Mouse (Mus musculus) forebrain, embryonic 13.5 days (tissue): ENCODE data around the gene Cabp1. TPM values are rescaled to one million over a fixed set of nuclear protein-coding genes. Genes with fewer than 3 reads are reported as not detected.

Experiments
- ATAC-seq: fragments of 200-750 bp; cut with Nextera tagmentation; 2 replicates; pipeline ENCODE4 v1.8.0; 2017
- H3K27ac ChIP-seq: fragments of 300-500 bp; sonication (generic); 2 replicates; pipeline ENCODE4 v1.5.1; 2015; ENCODE audit warnings: inconsistent platforms, mild to moderate bottlenecking, moderate library complexity
- H3K27me3 ChIP-seq: fragments of 300-500 bp; sonication (generic); 2 replicates; pipeline ENCODE4 v1.6.1; 2015; ENCODE audit warnings: mild to moderate bottlenecking, inconsistent platforms
- H3K36me3 ChIP-seq: fragments of 300-500 bp; sonication (generic); 2 replicates; pipeline ENCODE4 v1.6.1; 2015; ENCODE audit warnings: mild to moderate bottlenecking, inconsistent platforms; ENCODE audit not compliant: poor library complexity, severe bottlenecking
- H3K4me1 ChIP-seq: fragments of 300-500 bp; sonication (generic); 2 replicates; pipeline ENCODE4 v1.6.1; 2015; ENCODE audit warnings: inconsistent platforms
- H3K4me2 ChIP-seq: fragments of 300-500 bp; sonication (generic); 2 replicates; pipeline ENCODE4 v1.6.1; 2015; ENCODE audit warnings: inconsistent platforms, mild to moderate bottlenecking, moderate library complexity
- H3K4me3 ChIP-seq: fragments of 300-500 bp; sonication (generic); 2 replicates; pipeline ENCODE4 v1.5.1; 2015; ENCODE audit warnings: mild to moderate bottlenecking, inconsistent platforms
- H3K9ac ChIP-seq: fragments of 300-500 bp; sonication (generic); 2 replicates; pipeline ENCODE4 v1.6.1; 2015; ENCODE audit warnings: mild to moderate bottlenecking, inconsistent platforms
- H3K9me3 ChIP-seq: fragments of 300-500 bp; sonication (generic); replicated peaks from 2 replicates; pipeline ENCODE4 v1.6.1; 2016; ENCODE audit warnings: inconsistent platforms
- WGBS: fragments of 180-500 bp; shearing (Covaris S2); methylation state at CpG from one replicate; pipeline ENCODE4 v1.1.7; 2015; 5-methylcytosine and 5-hydroxymethylcytosine counted together
- polyA plus RNA-seq: library from polyadenylated mRNA; unstranded; fragments of >200 nt; fragmentation: Nextera tagmentation; extraction: Ambion mirVana; gene quantifications from 2 replicates; pipeline ENCODE4 v1.2.1, GENCODE M21; 2015

The Cabp1 gene
- polyA plus RNA-seq, 1 experiment from 2014 or later: 12.6 TPM

DNA sequence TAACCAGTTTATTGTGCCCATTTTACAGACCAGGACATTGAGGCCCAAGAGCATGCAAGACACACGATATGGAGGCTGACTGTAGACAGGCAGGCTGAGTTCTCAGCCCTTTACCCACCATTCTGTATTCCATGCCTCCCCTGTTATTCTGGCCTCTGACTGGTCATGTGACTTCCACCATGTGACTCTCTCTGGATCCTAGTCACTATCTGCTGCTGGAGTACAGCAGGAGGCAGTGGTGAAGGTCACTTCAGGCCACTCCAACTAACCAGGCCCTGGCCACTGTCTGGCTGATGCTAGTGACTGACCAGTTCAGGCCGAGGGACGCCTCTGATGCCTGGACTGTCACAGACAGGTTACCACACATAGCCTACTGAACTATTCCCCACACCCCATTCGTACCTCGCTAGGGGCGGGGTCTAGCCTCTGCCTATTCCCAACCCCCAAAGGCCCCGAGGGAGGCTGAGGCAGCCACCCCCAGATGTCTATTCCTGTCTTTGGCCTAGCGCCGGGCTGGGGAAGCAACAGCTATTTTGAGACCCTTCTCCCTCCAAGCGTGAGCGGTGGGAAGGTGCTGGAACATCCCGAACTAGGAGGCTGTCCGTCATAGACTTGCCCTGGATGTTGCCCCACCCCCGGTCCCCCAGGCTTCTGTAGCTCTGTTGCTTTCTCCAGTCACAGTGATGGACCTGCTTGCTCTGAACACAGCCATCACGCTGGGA, 36.8 kb upstream of the Cabp1 start:
- WGBS: 50% methylated on average over 15 of the region's 15 CpGs
- H3K4me3 ChIP-seq: no peak overlapping the region
- no peak overlapping the region for H3K9ac ChIP-seq
- no peaks in the 10 kb centered on the region for H3K36me3 ChIP-seq
- peaks cover 16% of the 10 kb centered on the region for H3K4me1 ChIP-seq
- no peak overlapping the region for H3K4me2 ChIP-seq
- H3K27me3 ChIP-seq: peaks cover 11% of the 10 kb centered on the region; the same call in 1 of the 2 replicates
- H3K27ac ChIP-seq: no peak overlapping the region
- no peaks in the 10 kb centered on the region for H3K9me3 ChIP-seq
- ATAC-seq: no peak

- H3K4me2 ChIP-seq: no peak overlapping the region
- WGBS: 76% methylated on average over 3 of the region's 3 CpGs
- H3K9me3 ChIP-seq: 0 out of 2 replicates have a peak, but pooled peaks cover 5% of the 10 kb centered on the region
- peaks cover 10% of the 10 kb centered on the region for H3K4me1 ChIP-seq
- no peak for ATAC-seq
- no peak overlapping the region for H3K4me3 ChIP-seq
- H3K36me3 ChIP-seq: no peaks in the 10 kb centered on the region
- H3K27me3 ChIP-seq: 0 out of 2 replicates have a peak, but pooled peaks cover 5% of the 10 kb centered on the region
- H3K27ac ChIP-seq: no peak overlapping the region
- no peak overlapping the region for H3K9ac ChIP-seq
Observed at GRCm38 (mm10) chr5:115222485-115222884, 28.3 kb upstream of the Cabp1 start.

GRCm38 (mm10) chr5:115220931-115221640, 26.9 kb upstream of the Cabp1 start:
- 38% methylated on average over 13 of the region's 13 CpGs for WGBS

DNA sequence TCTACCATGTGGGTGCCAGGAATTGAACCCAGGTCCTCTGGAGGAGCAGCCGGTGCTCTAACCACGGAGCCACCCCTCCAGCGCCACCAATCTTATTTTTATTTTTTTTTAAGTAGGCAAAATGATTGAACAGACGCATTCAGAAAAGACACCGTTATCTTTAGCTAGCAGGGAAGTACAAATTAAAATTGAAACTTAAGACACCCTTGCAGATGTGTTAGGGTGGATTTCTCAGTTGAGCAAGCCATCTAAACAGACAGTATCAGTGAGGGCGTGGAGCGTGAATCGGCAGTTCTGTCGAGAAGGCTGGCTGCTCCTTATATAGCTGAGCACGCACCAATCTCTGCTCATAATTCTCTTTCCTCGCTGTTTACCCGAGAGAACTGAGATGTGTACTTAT, 23.8 kb upstream of the Cabp1 start:
- Histone ChIP-seq H3K27ac (no peak overlapping the region), H3K4me2 (no peak overlapping the region), H3K9ac (no peak overlapping the region), H3K27me3 (peaks cover 13% of the 10 kb centered on the region; the same call in 1 of the 2 replicates), H3K4me1 (peaks cover 19% of the 10 kb centered on the region), H3K4me3 (no peak overlapping the region), H3K9me3 (0 out of 2 replicates have a peak, but pooled peaks cover 5% of the 10 kb centered on the region), H3K36me3 (no peaks in the 10 kb centered on the region)
- ATAC-seq: no peak
- WGBS: 93% methylated on average over 12 of the region's 12 CpGs

More at GRCm38 (mm10) chr5:115220931-115221640, 26.9 kb upstream of the Cabp1 start:
- Histone ChIP-seq H3K4me2 (no peak overlapping the region), H3K9me3 (0 out of 2 replicates have a peak, but pooled peaks cover 5% of the 10 kb centered on the region), H3K4me3 (no peak overlapping the region), H3K27me3 (peaks cover 8% of the 10 kb centered on the region; the same call in 1 of the 2 replicates), H3K36me3 (no peaks in the 10 kb centered on the region), H3K9ac (no peak overlapping the region), H3K4me1 (peaks cover 10% of the 10 kb centered on the region), H3K27ac (0 out of 2 replicates have a peak overlapping the region, but pooled peaks have one; percentile 10)
- no peak for ATAC-seq

GRCm38 (mm10) chr5:115215273-115216185, 21.3 kb upstream of the Cabp1 start:
- H3K4me3 ChIP-seq: peak overlapping the region; percentile 46
- ATAC-seq: peak; percentile 42; the same call in 1 of the 2 replicates
- H3K9me3 ChIP-seq: no peaks in the 10 kb centered on the region
- H3K36me3 ChIP-seq: no peaks in the 10 kb centered on the region
- H3K9ac ChIP-seq: peak overlapping the region; percentile 78
- H3K4me1 ChIP-seq: peaks cover 9% of the 10 kb centered on the region
- peaks cover 13% of the 10 kb centered on the region; the same call in 1 of the 2 replicates for H3K27me3 ChIP-seq
- peak overlapping the region; percentile 61 for H3K27ac ChIP-seq
- 9% methylated on average over 27 of the region's 27 CpGs for WGBS
- H3K4me2 ChIP-seq: peak overlapping the region; percentile 76

DNA sequence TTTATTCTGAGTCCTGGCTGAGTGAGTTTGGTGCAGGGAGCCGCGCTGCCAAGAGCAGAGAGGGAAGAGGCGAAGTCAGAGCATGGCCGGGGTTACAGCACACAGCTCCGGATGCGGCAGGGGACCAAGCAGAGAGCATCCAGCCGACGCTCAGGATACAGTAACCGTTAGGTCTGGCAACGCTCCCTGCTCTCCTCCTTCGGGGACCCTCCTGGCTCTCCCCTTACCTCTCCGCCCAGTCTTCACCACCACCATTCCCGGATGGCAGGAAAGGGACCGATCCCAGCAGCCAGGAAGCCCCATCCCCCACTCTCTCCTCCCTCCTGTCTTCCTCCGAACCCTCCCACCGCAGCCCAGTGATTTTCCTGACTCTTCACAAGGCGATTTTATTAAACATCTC, 20.7 kb upstream of the Cabp1 start:
- peak overlapping the region; percentile 76 for H3K4me2 ChIP-seq
- H3K4me3 ChIP-seq: peak overlapping the region; percentile 46
- H3K27me3 ChIP-seq: peaks cover 10% of the 10 kb centered on the region; the same call in 1 of the 2 replicates
- H3K4me1 ChIP-seq: peaks cover 8% of the 10 kb centered on the region
- no peaks in the 10 kb centered on the region for H3K36me3 ChIP-seq
- ATAC-seq: peak; percentile 78
- H3K9ac ChIP-seq: peak overlapping the region; percentile 78
- WGBS: 0% methylated on average over 16 of the region's 17 CpGs
- H3K9me3 ChIP-seq: no peaks in the 10 kb centered on the region
- peak overlapping the region; percentile 61 for H3K27ac ChIP-seq

DNA sequence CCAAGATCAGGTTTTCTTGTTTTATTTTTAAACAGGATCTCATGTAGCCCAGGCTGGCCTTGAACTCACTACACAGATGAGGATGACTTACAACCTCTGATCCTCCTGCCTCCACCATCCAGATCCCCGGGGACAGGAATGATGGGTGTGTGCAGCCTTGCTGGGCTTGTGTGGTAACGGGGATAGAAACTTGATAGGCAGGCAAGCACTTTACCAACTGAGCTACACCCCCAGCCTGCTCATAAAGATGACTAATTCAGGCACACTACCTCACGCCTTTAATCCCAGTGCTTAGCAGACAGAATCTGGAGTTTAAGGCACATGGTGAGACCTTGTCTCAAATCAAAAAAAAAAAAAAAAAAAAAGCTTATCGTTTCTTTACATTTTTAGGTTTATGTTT, 18.7 kb upstream of the Cabp1 start:
- Histone ChIP-seq H3K36me3 (no peaks in the 10 kb centered on the region), H3K9ac (no peak overlapping the region), H3K4me3 (no peak overlapping the region), H3K4me1 (peaks cover 13% of the 10 kb centered on the region), H3K27me3 (peaks cover 8% of the 10 kb centered on the region; the same call in 1 of the 2 replicates), H3K9me3 (no peaks in the 10 kb centered on the region), H3K27ac (no peak overlapping the region), H3K4me2 (no peak overlapping the region)
- 69% methylated on average over 4 of the region's 4 CpGs for WGBS
- no peak for ATAC-seq

DNA sequence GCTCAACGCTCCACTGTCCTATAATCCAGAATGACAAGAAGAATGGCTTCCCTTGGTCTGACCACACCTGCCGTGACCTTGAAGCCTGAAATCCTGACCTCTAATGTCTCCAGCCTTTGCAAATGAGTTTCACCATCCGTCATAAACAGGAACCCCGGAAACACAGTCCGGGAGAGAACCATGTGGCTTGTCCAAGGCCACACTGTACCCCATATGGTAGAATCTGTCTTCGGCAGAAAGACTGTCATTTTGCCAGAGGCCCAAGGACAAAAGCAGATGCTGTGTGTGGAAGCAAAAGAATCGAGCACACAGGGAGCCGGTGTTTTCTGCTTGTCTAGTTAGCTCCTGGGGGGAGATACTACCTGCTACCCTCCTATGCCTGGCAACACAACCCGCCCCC, 18.3 kb upstream of the Cabp1 start:
- H3K9ac ChIP-seq: no peak overlapping the region
- H3K27ac ChIP-seq: no peak overlapping the region
- WGBS: 78% methylated on average over 9 of the region's 9 CpGs
- no peak overlapping the region for H3K4me2 ChIP-seq
- no peak overlapping the region for H3K4me3 ChIP-seq
- peaks cover 8% of the 10 kb centered on the region; the same call in 1 of the 2 replicates for H3K27me3 ChIP-seq
- no peak for ATAC-seq
- peaks cover 13% of the 10 kb centered on the region for H3K4me1 ChIP-seq
- no peaks in the 10 kb centered on the region for H3K36me3 ChIP-seq
- H3K9me3 ChIP-seq: no peaks in the 10 kb centered on the region

GRCm38 (mm10) chr5:115210380-115210779, 16.2 kb upstream of the Cabp1 start:
- ATAC-seq: no peak
- H3K27me3 ChIP-seq: peaks cover 8% of the 10 kb centered on the region; the same call in 1 of the 2 replicates
- no peak overlapping the region for H3K4me3 ChIP-seq
- H3K27ac ChIP-seq: no peak overlapping the region
- no peak overlapping the region for H3K9ac ChIP-seq
- 11% methylated on average over 1 of the region's 1 CpGs for WGBS
- no peaks in the 10 kb centered on the region for H3K36me3 ChIP-seq
- H3K9me3 ChIP-seq: no peaks in the 10 kb centered on the region
- H3K4me1 ChIP-seq: peaks cover 7% of the 10 kb centered on the region
- H3K4me2 ChIP-seq: no peak overlapping the region

- peaks cover 22% of the 10 kb centered on the region for H3K4me1 ChIP-seq
- H3K36me3 ChIP-seq: no peaks in the 10 kb centered on the region
- H3K4me3 ChIP-seq: no peak overlapping the region
- H3K4me2 ChIP-seq: no peak overlapping the region
- H3K9me3 ChIP-seq: no peaks in the 10 kb centered on the region
- WGBS: 64% methylated on average over 5 of the region's 5 CpGs
- no peak overlapping the region for H3K9ac ChIP-seq
- ATAC-seq: no peak
- 0 out of 2 replicates have a peak, but pooled peaks cover 3% of the 10 kb centered on the region for H3K27me3 ChIP-seq
- H3K27ac ChIP-seq: no peak overlapping the region
Observed at GRCm38 (mm10) chr5:115208601-115209000, 14.4 kb upstream of the Cabp1 start.

DNA sequence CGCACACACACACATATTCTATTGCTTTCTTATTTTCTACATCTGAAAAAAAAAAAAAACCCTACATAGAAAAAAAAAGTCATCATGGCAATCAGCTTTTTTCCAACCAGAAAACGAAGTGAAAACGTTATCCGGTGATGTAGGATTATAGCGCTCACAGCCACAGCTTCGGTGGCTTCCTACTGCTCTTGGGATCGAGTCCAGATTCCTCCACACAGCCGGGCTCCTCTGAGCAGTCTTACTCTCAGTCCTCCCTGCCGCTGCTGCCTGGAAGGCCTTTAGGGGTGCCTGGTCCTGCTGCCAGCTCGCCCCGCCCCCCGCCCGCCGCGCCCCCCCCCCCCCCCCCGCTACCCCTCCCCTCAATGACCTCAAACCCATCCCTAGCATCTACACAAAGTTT, 13.7 kb upstream of the Cabp1 start:
- peaks cover 22% of the 10 kb centered on the region for H3K4me1 ChIP-seq
- no peak overlapping the region for H3K4me2 ChIP-seq
- no peak for ATAC-seq
- H3K9me3 ChIP-seq: no peaks in the 10 kb centered on the region
- no peak overlapping the region for H3K4me3 ChIP-seq
- H3K27ac ChIP-seq: no peak overlapping the region
- H3K27me3 ChIP-seq: 0 out of 2 replicates have a peak, but pooled peaks cover 3% of the 10 kb centered on the region
- H3K9ac ChIP-seq: no peak overlapping the region
- H3K36me3 ChIP-seq: no peaks in the 10 kb centered on the region
- WGBS: 10% methylated on average over 9 of the region's 16 CpGs
